Mouse (Mus musculus): Measurements from ENCODE around the gene Klk9.

GRCm38 (mm10) chr7:43799876-43800275 lies 8.2 kb downstream of the Klk9 start:
- TF ChIP-seq CTCF (IDR thresholded peaks at IDR 0.05; ENCODE audit: low read depth) (no peak), EP300 (optimal IDR thresholded peaks at IDR 0.05) (no peak)
